Mouse (Mus musculus) G1E (cell line): Measurements from ENCODE around the gene Trrap. TPM values are rescaled to one million over a fixed set of nuclear protein-coding genes. Genes with fewer than 3 reads are reported as not detected.

Experiments
- ATAC-seq: 2 replicates; pipeline ENCODE4 v1.8.0; 2016; ENCODE audit warnings: mild to moderate bottlenecking; ENCODE audit not compliant: insufficient number of reproducible peaks, poor library complexity, low FRiP score, severe bottlenecking; ENCODE audit errors: extremely low read depth
- DNase-seq: peaks from one replicate; pipeline ENCODE4 v3.0.0; 2012; ENCODE audit warnings: low spot score
- H3K27me3 ChIP-seq: 2 replicates; pipeline ENCODE4 v1.6.1; 2012; ENCODE audit warnings: mild to moderate bottlenecking, low read length, inconsistent platforms; ENCODE audit not compliant: insufficient read depth
- H3K36me3 ChIP-seq: replicated peaks from 2 replicates; pipeline ENCODE3; 2012; ENCODE audit warnings: mild to moderate bottlenecking, inconsistent platforms
- H3K4me1 ChIP-seq: 2 replicates; pipeline ENCODE4 v1.6.1; 2012; ENCODE audit warnings: low read depth, low read length, inconsistent platforms, mixed read lengths; ENCODE audit not compliant: insufficient read depth
- H3K4me3 ChIP-seq: 2 replicates; pipeline ENCODE4 v1.5.1; 2012; ENCODE audit warnings: low read depth, mild to moderate bottlenecking, inconsistent platforms, low read length, moderate library complexity, mixed read lengths
- H3K9me3 ChIP-seq: replicated peaks from 2 replicates; pipeline ENCODE4 v1.6.1; 2012; ENCODE audit warnings: inconsistent platforms
- CTCF ChIP-seq: IDR thresholded peaks from 2 replicates; pipeline ENCODE4 v1.5.1; 2012; ENCODE audit warnings: low read depth, low read length, inconsistent platforms, mixed read lengths
- GATA1 ChIP-seq: IDR thresholded peaks from 2 replicates; pipeline ENCODE4 v1.6.1; 2012; ENCODE audit warnings: borderline replicate concordance, low read length, inconsistent platforms, mixed read lengths
- GATA2 ChIP-seq: IDR thresholded peaks from 2 replicates; pipeline ENCODE4 v1.6.1; 2012; ENCODE audit warnings: low read depth, low read length, inconsistent platforms, borderline replicate concordance
- POLR2AphosphoS5 ChIP-seq: IDR thresholded peaks from 2 replicates; pipeline ENCODE4 v1.6.1; 2012; ENCODE audit warnings: low read depth, low read length, inconsistent platforms; ENCODE audit not compliant: insufficient replicate concordance
- TAL1 ChIP-seq: conservative IDR thresholded peaks from 2 replicates; pipeline ENCODE4 v1.6.1; 2012; ENCODE audit warnings: low read depth, low read length, inconsistent platforms, mixed read lengths
- polyA plus RNA-seq: library from polyadenylated mRNA; stranded (reverse); fragments of >175 nt; gene quantifications from 2 replicates; pipeline ENCODE4 v1.2.3, GENCODE M21; 2012
- total RNA-seq, 2 experiments: library from RNA; stranded (forward) in 1 of 2; stranded (reverse) in 1 of 2; fragments of 200-1000 nt in 1 of 2; fragments of >200 nt in 1 of 2; fragmentation: Nextera tagmentation in 1 of 2; gene quantifications; 2 replicates each; pipeline ENCODE4 v1.2.3; 2014 to 2017

Trrap gene
- total and polyA plus RNA-seq, 3 experiments = 41.2 to 152 (median 49.8) TPM

DNA sequence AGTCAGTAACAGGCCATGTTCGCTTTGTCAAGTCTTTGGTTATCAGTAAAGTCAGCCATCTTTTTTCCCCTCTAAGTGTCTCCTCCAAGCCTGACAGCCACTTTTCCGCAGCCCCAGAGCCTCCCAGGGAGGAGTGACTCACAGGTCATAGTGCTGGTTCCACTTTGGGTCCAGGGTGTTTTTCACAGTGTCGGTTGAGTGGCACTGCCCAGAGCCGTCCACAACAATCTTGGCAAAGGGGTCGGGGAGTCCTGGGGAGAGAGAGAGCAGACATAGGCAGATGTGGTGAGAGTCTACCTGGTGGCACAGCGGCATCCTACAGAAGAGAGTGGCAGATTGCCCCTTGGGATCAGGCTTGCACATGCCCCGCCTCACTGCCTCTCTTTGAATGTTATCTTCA is 133.5 kb downstream of the Trrap start:
- no peak for DNase-seq
- H3K4me1 ChIP-seq = no peaks in the 10 kb centered on the region
- TF ChIP-seq CTCF = no peak
- no peak for TF ChIP-seq TAL1
- no peak for TF ChIP-seq POLR2AphosphoS5
- TF ChIP-seq GATA2 = no peak
- no peaks in the 10 kb centered on the region for H3K9me3 ChIP-seq
- H3K4me3 ChIP-seq = no peak overlapping the region
- no peaks in the 10 kb centered on the region for H3K27me3 ChIP-seq
- no peaks in the 10 kb centered on the region for H3K36me3 ChIP-seq
- ATAC-seq = no peak

DNA sequence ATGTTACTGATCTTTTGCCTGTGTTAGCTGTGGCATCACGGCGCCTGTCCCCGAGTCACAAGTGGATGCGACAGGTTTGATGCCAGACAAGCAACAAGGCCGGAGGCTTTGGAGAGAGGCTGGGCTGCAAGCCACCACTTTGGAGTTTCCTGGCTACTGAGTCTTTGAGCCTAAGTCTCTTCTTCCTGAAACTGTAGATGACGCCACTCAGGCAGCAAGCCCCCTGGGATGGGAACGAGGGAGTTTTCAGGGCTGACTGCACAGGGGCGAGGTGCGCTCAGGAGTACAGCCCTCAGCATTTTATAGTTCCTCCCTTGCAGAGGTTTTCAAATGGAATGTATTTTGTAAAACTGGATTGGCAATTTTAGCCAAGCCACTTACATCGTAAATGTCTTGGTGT is 134.3 kb downstream of the Trrap start:
- no peaks in the 10 kb centered on the region for H3K4me1 ChIP-seq
- TF ChIP-seq POLR2AphosphoS5 (no peak), GATA1 (no peak), TAL1 (no peak), CTCF (no peak), GATA2 (no peak)
- H3K9me3 ChIP-seq = no peaks in the 10 kb centered on the region
- H3K4me3 ChIP-seq = no peak overlapping the region
- ATAC-seq (no peak), DNase-seq (no peak)
- H3K27me3 ChIP-seq = peaks cover 4% of the 10 kb centered on the region; the same call in 1 of the 2 replicates
- H3K36me3 ChIP-seq = no peaks in the 10 kb centered on the region

- H3K27me3 ChIP-seq = peaks cover 4% of the 10 kb centered on the region; the same call in 1 of the 2 replicates
- H3K36me3 ChIP-seq = no peaks in the 10 kb centered on the region
- H3K4me3 ChIP-seq = no peak overlapping the region
- H3K4me1 ChIP-seq = no peaks in the 10 kb centered on the region
- H3K9me3 ChIP-seq = no peaks in the 10 kb centered on the region
- DNase-seq (no peak), ATAC-seq (no peak)
- TF ChIP-seq GATA2 = no peak
- no peak for TF ChIP-seq TAL1
- TF ChIP-seq GATA1 = no peak
- TF ChIP-seq CTCF = no peak
- TF ChIP-seq POLR2AphosphoS5 = no peak
Observed at GRCm38 (mm10) chr5:144904356-144905134, 137.0 kb downstream of the Trrap start.

DNA sequence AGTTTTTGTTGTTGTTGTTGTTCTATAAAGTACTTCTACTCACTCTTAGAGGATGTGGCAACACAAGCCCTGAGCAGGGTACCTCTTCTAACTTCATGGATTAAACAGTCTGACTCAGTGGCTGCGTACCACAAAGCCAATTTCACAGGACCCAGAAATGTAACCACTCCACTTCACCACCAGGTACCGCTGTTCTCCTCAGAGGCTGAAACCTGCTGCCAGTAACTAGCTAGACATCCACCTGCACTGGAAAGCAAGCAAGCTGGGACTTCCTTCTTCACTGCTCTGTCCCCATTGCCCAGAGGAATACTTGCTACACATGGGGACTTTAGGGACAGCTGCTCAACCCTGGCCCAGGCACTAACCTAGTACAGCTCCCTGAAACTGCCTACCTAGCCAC is 140.1 kb downstream of the Trrap start:
- no peak for ATAC-seq

More for the DNA sequence above, 140.1 kb downstream of the Trrap start:
- no peak for DNase-seq
- Histone ChIP-seq H3K9me3 (no peaks in the 10 kb centered on the region), H3K4me1 (no peaks in the 10 kb centered on the region), H3K36me3 (no peaks in the 10 kb centered on the region), H3K4me3 (no peak overlapping the region), H3K27me3 (peaks cover 4% of the 10 kb centered on the region; the same call in 1 of the 2 replicates)
- TF ChIP-seq CTCF (no peak), GATA2 (no peak), TAL1 (no peak), POLR2AphosphoS5 (no peak), GATA1 (no peak)

Other genes with a start within 250 kb of the Trrap start
- not detected in 2 replicates for gene Nptx2, start 221.8 kb upstream of the Trrap start, total RNA-seq (2014; fragmentation: Nextera tagmentation)
- gene Nptx2, start 221.8 kb upstream of the Trrap start, total RNA-seq (2017) = not detected in 2 replicates
- not detected in 2 replicates for gene Nptx2, start 221.8 kb upstream of the Trrap start, polyA plus RNA-seq
- not detected in 2 replicates for gene Tmem130, start 5.9 kb upstream of the Trrap start, total RNA-seq (2014; fragmentation: Nextera tagmentation)
- gene Tmem130, start 5.9 kb upstream of the Trrap start, total RNA-seq (2017) = not detected in 2 replicates
- 0.03 TPM in 1 of 2 replicates, not detected in the other for gene Tmem130, start 5.9 kb upstream of the Trrap start, polyA plus RNA-seq
- gene Smurf1, start 198.1 kb downstream of the Trrap start, total RNA-seq (2014; fragmentation: Nextera tagmentation) = 1.3 and 1.7 TPM in 2 replicates
- gene Smurf1, start 198.1 kb downstream of the Trrap start, total RNA-seq (2017) = 1.9 and 4.1 TPM in 2 replicates
- gene Smurf1, start 198.1 kb downstream of the Trrap start, polyA plus RNA-seq = 2.0 and 2.1 TPM in 2 replicates